Mouse (Mus musculus) liver, adult 2 months (tissue): ENCODE measurements around the gene Insc.

Experiments used
- CTCF ChIP-seq: fragments of 200-500 bp; IDR thresholded peaks from 2 replicates; pipeline ENCODE4 v1.5.1; 2011; ENCODE audit warnings: low read depth, low read length, control low read depth
- POLR2A ChIP-seq: fragments of 200-500 bp; IDR thresholded peaks from 2 replicates; pipeline ENCODE4 v1.6.1; 2011; ENCODE audit warnings: low read length, control low read depth; ENCODE audit not compliant: insufficient read depth; ENCODE audit errors: extremely low read depth

GRCm38 (mm10) chr7:114852387-114852786, 108.9 kb downstream of the Insc start:
- TF ChIP-seq POLR2A (no peak), CTCF (no peak)
